Mouse (Mus musculus) brain, embryonic 14.5 days (tissue): ENCODE results near the gene Osbpl11.

Experiments
- CTCF ChIP-seq: fragments of 200-500 bp; IDR thresholded peaks from 2 replicates; pipeline ENCODE4 v1.5.1; 2012; ENCODE audit warnings: inconsistent platforms, mild to moderate bottlenecking, moderate library complexity, borderline replicate concordance; ENCODE audit not compliant: insufficient read depth, insufficient read length; ENCODE audit errors: extremely low read depth
- POLR2A ChIP-seq: fragments of 200-500 bp; IDR thresholded peaks from 2 replicates; pipeline ENCODE4 v1.6.1; 2012; ENCODE audit warnings: mild to moderate bottlenecking, inconsistent platforms, borderline replicate concordance; ENCODE audit not compliant: poor library complexity, insufficient read depth, insufficient read length, severe bottlenecking; ENCODE audit errors: extremely low read depth

GRCm38 (mm10) chr16:33158006-33158405 is 26.9 kb upstream of the Osbpl11 start:
- no peak for TF ChIP-seq POLR2A
- TF ChIP-seq CTCF: no peak
